Mouse (Mus musculus) right cerebral cortex, postnatal 4 days (tissue): ENCODE data around the gene Eno3.

Experiments
- DNase-seq: peaks from one replicate; pipeline ENCODE4 v3.0.0-alpha.2; 2022

Eno3 gene

DNA sequence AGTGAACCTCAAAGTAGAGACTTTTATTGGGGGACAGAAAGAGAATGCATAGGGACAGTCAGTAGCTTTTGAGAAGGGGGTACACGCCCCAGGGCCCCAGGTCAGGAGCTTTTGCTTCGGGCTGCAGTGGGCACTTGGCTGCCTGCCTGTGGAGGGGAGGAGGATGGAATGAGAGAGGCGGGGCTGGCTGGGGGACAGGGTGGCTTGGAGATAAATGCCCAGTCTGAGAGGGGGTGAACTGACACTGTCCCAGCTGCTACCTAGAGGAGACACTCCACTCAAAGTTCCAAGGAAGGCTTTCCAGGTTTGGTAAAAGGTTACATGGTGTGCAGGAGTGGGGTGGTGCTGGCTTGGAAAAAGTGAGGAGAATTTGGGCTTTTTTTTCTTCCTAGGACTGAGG is at the start of gene Eno3:
TSS of gene Eno3 (plus strand) at position 239 of the 400 bp plus-strand sequence.
- DNase-seq: no peak

DNA sequence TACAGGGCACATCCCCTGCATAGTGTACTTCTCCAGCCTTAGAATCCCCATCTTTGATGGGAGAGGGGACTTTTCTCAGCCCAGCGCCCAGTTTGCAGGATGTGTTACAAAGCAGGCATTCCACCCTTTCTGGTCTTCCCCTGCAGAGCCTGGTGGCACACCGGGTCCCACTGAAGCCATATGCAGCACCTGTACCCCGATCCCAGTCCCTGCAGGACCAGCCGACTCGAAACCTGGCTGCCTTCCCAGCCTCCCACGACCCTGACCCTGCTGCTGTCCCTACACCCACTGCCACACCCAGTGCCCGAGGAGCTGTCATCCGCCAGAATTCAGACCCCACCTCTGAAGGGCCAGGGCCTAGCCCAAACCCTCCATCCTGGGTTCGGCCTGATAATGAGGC is 49.4 kb upstream of the Eno3 start:
- DNase-seq: no peak

DNA sequence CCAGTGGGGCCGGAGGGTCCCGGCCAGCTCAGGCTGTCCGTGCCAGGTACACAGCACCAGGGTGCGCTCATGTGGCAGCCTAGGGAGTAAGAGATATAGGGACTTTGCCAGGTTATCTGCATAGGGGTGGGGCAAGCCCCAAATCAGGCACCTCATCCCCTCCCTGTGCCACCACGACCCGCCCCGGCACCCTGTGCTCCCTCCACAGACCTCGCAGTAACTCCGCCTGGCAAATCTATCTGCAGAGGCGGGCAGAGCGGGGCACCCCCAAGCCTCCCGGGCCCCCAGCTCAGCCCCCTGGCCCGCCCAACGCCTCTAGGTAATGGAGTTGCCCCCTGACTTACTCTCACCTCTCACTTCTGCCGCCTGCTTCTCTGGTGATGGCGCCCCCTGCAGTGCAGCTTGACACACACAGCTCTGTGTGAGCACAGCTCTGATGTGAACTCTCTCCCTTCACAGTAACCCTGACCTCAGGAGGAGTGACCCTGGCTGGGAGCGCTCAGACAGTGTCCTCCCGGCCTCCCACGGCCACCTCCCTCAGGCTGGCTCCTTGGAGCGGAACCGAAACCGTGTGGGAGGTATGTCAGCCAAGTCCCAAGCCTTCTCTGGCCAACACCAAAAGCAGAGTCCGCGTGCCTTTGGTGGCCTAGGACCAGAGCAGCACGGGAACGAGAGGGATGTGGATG is 48.5 kb upstream of the Eno3 start:
- DNase-seq: peak; percentile 45

DNA sequence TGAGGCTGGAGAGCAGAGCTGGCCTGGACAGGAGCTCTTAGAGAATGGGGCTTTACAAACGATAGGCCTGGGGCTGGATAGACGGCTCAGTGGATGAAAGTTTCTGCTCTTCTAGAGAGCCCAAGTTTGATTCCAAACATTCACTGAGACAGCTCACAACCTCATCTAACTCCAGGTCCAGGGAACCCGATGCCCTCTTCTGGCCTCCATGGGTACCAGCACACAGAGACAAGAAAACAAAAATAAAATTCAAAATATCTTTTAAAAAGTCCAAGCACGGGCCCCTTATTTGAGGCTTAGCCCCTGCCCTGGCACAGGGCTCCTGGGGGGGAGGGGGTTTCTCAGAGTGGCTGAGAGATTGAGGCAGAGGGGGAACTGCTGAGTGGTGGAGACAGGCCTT is 46.2 kb upstream of the Eno3 start:
- no peak for DNase-seq

DNA sequence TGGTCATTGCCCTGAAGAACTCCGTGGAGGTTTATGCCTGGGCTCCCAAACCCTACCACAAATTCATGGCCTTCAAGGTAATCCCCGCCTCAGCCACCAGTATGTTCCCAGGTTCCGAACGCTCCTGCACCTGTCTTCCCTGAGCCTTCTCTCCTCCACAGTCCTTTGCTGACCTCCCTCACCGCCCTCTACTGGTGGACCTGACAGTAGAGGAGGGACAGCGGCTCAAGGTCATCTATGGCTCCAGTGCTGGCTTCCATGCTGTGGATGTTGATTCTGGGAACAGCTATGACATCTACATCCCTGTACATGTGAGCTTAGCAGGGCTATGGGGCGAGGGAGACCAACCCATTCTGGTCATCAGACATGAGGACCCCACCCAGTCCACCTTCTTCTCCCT is 44.5 kb upstream of the Eno3 start:
- DNase-seq: no peak

DNA sequence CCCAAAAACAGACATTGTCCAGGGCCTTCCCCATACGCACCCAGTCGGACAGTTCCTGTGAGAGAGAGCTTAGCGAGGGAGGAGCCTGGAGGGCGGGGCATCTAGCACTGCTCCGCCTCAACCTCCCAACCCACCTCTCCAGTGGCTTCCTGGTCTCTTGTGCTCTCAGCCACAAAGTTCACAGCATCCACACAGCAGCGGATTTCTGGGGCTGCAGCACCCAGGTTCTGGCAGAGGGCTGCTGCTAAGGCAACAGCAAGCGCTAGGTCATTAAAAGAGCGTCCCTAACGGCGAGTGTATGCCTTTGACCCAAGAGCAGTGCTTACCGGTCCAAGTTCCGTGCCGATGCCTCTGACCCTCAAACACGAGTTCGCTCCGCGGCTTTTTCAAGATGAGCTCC is 41.9 kb upstream of the Eno3 start:
- DNase-seq: no peak

DNA sequence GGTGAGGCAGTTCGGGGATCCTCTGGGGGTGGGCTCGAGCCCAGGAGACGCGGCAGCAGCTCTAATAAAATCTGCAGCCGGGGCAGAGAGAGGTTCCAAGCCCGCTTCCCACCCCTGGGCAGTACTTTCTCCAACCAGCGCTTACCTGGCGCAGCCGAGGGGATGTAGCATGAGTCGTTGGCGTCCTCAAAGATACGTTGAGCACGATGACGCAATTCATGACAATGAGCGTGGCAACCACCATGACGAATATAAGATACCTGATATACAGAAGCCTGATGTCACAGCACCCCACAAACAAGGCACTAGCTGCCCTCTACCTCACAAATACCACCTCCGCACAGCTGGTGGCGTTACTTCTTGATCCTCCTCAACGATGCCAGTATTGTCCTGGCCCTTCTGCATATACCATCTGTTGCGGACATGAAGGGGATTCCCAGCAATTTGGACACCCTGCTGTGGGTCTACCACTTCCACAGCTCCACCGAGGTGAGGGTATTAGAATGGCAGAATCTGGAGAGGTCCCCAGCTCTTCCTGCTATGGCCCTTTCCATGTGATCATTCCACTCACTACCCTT is 41.4 kb upstream of the Eno3 start, which contains the start of gene 4930544D05Rik:
TSS of gene 4930544D05Rik (plus strand) at position 333 of the 578 bp plus-strand sequence.
- no peak for DNase-seq

DNA sequence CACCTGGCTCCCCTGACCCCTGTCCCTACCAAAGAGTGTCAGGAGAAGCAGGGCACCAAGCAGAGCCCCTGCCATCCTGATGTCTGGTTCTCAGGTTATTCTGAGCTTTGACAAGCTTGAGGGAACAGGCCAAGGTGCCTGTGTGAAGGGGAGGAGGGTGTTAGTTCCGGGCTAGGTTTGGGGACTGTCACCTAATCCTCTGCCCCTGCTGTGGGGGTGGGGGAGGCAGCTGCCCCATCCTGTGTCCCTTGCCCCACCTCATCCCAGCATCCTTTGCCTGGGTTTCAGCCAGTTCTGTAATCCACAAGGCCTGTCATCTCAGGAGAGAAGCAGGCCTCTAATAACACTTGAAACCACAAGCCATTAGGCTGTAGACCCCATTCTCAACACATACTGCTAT is 37.9 kb upstream of the Eno3 start, which contains the start of gene Chrne:
TSS of gene Chrne (minus strand) at position 116 of the 400 bp plus-strand sequence.
- no peak for DNase-seq

DNA sequence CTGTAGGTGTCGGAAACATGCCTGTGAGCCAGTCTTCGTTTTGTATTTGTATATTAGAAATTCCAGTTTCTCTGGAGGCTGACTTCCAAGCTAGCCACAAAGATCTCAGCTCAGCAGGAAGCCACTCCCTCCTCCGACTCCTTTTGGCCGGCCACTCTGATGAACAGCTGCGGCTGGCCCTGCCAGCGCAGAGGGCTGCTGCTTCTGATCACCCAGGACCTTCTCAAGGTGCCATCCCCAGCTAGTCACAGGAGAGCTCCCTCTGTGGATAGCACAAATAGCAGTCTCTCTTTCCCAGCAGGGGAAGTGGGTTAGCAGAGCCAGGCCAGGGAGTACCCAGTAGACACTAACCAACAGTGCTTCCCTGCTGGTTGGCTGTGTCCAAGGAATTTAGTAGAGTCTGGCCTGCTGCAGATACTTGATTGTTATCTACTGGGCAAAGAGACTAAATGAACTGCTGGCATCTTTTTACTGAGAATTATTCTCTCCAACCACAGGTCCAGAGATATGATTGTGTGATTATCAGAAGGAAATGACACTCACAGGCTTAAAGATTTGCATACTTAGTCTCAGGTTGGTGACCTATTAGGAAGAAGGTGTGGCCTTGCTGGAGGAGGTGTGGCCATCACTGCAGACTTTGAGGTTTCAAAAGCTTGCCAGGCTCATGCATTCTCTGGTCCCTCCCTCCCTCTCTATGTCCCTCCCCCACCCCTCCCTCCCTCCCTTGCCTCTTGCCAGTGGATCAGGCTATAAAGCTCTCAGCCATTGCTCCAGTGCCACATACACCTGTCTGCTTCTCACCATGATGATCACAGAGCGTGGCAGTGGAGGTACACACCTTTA is 34.8 kb upstream of the Eno3 start:
- no peak for DNase-seq

DNA sequence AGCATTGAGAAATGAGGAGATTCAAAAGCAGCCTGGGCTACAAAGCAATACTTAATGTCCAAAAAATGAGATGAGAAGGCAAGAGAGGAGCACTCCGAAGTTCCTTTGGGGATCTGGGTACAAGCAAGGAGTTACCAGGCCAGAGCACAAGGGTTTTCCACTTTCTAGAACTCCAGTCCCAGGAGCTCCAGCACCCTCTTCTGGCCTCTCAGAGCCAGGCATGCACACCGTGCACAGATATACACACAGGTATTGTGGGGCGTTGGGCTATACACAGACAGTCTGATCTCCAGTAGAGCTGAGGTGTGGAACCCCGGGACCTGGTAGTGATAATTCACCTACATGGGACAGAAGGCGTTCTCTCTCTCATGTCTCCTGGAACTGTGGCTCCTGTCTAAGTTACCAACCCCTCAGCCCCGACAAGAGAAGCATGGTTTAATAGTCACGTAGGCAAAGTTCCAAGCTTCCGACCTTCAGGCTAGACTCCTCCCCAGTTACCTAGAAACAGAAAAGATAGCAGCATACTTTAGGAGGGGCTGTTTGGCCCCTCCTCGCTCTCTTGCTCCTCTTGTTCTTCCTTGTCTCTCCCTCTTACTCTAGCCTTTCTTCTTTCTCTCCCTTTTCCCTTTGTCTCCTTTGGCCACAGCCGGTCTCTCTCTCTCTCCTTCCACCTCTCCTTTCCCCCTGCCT is 33.8 kb upstream of the Eno3 start:
- DNase-seq: no peak

DNA sequence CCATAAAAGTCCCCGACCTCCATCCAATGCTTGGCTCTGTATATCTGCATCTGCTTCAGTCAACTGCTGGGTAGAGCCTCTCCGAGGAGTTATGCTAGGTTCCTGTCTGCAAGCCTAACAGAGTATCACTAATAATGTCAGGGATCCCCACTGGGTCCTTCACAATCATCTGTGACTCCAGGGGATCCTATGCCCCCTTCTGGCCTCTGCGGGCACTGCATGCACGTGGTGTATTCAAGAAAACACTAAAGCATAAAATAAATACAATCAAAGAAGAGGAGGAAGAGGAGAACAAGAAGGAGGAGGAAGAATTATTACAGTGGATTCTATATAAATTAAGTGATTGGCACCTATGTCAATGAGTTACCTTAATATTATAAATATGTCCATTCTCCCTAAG is 31.5 kb upstream of the Eno3 start:
- DNase-seq: peak; percentile 68

DNA sequence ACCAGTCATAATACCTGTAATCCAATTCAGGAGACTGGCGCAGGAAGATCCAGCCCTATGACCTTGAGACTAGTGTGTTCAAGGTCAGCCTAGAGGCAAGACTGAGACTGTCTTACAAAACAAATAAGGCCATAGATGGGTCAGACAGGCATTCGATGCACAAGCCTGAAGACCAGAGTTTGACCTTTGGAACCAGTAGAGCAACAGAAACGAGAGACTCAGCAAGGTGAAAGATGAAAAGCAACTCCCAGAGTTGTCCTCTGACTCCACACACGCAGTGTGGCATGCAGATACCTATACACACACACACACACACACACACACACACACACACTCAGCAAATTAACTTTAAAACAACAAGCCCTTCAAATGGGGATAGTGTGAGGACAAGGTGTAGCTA is 30.1 kb upstream of the Eno3 start:
- no peak for DNase-seq

DNA sequence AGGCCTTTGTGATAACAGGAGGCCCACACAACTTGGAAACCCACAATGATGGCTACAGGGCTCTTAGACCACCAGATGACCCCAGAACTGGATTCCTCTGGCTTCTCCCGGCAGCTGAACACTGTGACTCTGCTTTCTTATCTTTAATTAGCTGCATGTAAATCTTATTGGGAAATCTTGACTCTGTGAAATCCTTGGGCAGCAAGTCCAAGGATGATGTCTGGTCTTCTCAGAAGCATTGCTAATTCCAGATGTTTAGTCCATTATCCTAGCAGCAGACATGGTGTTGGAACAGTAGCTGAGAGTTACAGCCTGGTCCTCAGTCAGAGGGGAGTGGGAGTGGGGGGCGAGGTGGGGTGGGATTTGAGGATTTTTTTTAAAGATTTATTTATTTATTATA is 28.6 kb upstream of the Eno3 start:
- DNase-seq: no peak

DNA sequence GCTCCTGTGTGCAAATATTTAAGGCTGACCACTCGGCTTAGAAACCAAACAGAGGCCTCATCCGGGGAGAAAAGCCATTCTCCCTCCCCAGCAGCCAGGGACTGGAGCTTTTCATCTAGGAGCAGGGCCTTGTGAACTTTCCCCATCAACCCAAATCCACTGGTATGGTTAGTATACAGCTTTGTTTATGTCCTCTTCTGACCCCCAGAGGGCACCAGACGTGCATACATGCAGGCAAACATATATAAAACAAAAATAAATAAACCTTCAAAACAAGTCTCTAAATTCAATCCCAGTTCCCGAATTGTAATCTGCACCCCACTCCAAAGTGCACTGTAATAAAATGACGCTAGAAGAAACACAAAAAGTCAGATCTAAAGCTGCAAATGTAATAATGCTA is 27.4 kb upstream of the Eno3 start:
- DNase-seq: no peak

DNA sequence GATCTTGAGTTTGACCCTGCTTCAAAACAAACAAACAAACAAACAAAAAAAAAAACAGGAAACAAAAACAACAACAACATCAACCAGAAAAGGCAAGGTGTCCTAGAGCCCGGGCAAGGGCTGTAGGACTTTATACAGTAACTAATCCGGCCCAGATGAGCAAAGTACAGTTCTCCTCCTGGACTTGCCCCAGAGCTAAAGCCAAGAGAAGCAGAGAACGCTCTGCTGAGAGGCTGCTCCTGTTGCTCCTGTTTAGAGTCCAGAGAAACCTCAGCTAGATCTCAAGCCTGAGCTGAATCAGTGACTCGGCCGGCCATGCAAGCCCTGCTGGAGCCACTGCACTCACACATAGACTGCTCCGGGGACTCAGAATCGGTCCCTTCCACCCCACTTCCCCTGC is 26.9 kb upstream of the Eno3 start:
- no peak for DNase-seq

DNA sequence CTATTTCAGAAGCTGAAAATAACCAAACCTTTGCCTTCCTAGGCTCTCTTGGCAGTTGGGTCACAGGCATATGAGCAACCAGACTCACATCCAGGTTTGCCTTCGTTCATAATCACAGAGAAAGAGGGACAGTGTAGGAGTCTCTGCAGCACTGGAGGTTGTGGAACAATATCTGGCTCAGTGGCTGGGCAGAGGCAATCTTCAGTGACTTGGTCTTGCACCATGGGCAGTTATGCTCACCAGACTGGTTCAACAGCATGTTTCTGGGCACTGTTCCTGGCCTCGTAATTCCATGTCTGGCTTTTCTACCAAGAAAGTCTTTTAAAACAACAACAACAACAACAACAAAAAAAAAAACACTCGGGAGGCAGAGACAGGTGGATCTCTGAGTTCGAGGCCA is 21.4 kb upstream of the Eno3 start:
- DNase-seq: no peak

DNA sequence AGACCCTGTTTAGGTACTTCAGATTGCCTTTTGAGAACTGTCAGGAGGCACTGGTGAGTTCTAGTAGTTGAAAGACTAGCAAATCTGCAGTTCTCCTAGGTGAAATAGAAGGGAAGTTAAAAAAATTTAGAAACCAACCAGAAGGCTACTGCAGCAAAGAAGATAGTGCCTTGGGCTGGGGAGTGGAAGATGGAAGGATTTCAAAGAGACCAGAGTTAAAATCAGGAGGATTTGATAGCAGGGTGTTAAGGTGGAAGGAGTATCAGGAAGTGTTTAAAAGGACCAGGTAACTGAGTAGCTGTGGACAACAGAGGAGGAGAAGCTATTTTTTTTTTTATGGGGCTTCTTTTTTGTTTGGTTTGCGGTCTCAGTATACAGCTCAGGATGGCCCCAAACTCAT is 19.2 kb upstream of the Eno3 start:
- DNase-seq: no peak

DNA sequence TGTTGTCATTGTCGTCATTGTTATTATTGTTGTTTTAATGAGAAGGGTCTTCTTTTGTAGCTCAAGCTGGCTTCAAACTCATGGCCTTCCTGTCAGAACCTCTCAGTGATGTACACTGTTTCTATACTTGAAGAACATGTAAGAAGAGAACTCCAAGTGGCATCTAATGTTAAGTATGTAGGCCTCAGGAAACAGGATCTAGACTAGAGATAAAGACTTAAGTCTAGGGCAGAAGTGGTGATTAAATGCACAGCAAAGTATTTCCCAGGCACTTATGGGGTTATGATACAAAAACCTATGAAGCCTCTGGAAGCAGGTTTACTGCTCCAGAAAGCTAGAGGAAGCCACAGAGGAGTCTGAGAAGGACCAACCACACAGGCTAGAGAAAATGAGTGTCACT is 18.7 kb upstream of the Eno3 start:
- DNase-seq: no peak

DNA sequence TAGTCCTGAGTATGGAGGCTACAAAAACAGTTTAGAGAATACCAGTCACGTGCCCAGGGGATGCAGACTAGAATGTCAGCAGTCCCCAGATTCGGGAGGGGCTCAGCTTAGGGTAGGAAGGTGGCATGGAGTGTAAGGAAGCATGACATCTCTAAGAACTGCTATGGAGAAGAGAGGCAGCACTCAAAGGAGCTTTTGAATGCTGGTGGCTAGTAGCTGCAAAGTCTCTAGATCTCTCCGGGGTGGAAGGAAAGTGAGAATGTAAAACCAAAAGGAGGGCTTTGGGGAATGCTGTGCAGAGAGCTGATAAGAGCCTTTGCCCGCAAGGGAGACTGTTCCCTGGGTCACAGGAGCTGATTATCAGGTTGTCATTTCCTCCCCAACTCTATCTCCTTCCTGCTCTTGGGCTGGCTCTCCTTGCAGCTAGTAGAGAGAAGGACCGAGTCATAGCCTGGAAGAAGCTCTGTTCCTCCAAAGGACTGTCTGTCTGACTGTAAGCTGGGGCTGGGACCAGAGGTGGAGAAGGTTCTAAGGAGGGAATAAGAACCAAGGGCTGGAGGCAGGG is 18.2 kb upstream of the Eno3 start, which contains the start of gene Gp1ba:
TSS of gene Gp1ba (plus strand) at position 409 of the 565 bp plus-strand sequence.
- no peak for DNase-seq

DNA sequence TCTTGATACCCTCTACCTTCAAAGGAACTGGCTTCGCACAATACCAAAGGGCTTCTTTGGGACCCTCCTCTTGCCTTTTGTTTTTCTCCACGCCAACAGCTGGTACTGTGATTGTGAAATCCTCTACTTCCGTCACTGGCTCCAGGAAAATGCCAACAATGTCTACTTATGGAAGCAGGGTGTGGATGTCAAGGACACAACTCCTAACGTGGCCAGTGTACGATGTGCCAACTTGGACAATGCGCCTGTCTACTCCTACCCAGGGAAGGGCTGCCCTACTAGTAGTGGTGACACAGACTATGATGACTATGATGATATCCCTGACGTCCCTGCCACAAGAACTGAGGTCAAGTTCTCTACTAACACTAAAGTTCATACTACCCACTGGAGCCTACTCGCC is 17.0 kb upstream of the Eno3 start:
- no peak for DNase-seq

DNA sequence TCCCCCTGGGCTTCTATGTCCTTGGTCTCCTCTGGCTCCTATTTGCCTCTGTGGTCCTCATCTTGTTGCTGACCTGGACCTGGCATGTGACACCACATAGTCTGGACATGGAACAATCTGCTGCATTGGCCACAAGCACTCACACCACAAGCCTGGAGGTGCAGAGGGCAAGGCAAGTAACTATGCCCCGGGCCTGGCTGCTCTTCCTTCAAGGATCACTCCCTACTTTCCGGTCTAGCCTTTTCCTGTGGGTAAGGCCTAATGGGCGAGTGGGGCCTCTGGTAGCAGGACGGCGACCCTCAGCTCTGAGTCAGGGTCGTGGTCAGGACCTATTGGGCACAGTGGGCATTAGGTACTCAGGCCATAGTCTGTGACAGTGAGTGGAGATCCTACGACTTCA is 15.8 kb upstream of the Eno3 start:
- DNase-seq: no peak

DNA sequence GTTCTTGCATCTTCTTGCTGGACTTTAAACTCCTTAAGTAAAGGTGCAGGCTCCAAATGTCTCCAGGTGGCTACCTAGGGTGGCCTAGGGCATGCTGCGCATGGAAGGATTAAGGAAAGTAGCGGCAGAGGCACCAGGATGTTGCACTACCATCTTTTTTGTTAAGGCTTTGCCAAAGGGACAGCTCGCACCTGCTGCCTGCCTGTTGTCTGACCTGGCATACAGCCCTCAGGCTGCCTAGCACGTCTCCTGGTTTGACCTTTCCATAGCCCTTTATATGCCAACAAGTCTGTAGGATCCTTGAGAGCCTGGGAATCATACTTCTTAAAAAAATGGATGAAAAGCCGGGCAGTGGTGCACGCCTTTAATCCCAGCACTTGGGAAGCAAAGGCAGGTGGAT is 14.0 kb upstream of the Eno3 start:
- no peak for DNase-seq

DNA sequence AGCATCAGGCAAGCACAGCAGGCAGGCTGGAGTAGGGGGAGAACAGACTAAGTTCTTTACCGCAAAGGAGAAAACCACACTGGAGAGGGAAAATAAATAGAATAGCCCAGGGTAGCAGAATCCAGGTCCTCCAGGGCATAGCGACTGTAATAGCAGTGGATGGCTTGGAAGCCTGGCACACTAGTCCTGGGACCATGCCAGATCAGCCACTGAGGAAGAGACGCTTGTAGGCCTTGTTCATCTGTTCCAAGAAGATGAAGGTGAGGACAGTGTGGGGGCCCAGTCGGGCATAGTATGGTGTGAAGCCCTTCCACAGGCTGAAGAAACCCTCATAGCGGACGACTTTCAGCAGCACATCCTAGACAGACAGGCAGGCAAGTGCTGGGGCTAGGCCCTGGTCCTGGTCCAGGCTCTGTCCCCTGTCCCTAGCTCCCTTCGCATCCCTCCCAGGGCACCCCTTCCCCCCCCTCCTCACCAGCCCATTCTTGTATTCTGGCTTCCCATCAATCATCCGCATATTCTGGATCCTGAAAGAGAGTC is 12.4 kb upstream of the Eno3 start:
- DNase-seq: no peak
